Mouse (Mus musculus) forebrain, embryonic 13.5 days (tissue): ENCODE results near the gene Mcpt1. TPM values are rescaled to one million over a fixed set of nuclear protein-coding genes. Genes with fewer than 3 reads are reported as not detected.
"Not testable (repeated sequence)": the region's sequence is repeated elsewhere in the genome, so short reads cannot be mapped to it uniquely, and the experiment has no call there.

Source experiments
- ATAC-seq: fragments of 200-750 bp; cut with Nextera tagmentation; 2 replicates; pipeline ENCODE4 v1.8.0; 2017
- H3K27ac ChIP-seq: fragments of 300-500 bp; sonication (generic); 2 replicates; pipeline ENCODE4 v1.5.1; 2015; ENCODE audit warnings: inconsistent platforms, mild to moderate bottlenecking, moderate library complexity
- H3K27me3 ChIP-seq: fragments of 300-500 bp; sonication (generic); 2 replicates; pipeline ENCODE4 v1.6.1; 2015; ENCODE audit warnings: mild to moderate bottlenecking, inconsistent platforms
- H3K36me3 ChIP-seq: fragments of 300-500 bp; sonication (generic); 2 replicates; pipeline ENCODE4 v1.6.1; 2015; ENCODE audit warnings: mild to moderate bottlenecking, inconsistent platforms; ENCODE audit not compliant: poor library complexity, severe bottlenecking
- H3K4me1 ChIP-seq: fragments of 300-500 bp; sonication (generic); 2 replicates; pipeline ENCODE4 v1.6.1; 2015; ENCODE audit warnings: inconsistent platforms
- H3K4me2 ChIP-seq: fragments of 300-500 bp; sonication (generic); 2 replicates; pipeline ENCODE4 v1.6.1; 2015; ENCODE audit warnings: inconsistent platforms, mild to moderate bottlenecking, moderate library complexity
- H3K4me3 ChIP-seq: fragments of 300-500 bp; sonication (generic); 2 replicates; pipeline ENCODE4 v1.5.1; 2015; ENCODE audit warnings: mild to moderate bottlenecking, inconsistent platforms
- H3K9ac ChIP-seq: fragments of 300-500 bp; sonication (generic); 2 replicates; pipeline ENCODE4 v1.6.1; 2015; ENCODE audit warnings: mild to moderate bottlenecking, inconsistent platforms
- H3K9me3 ChIP-seq: fragments of 300-500 bp; sonication (generic); replicated peaks from 2 replicates; pipeline ENCODE4 v1.6.1; 2016; ENCODE audit warnings: inconsistent platforms
- WGBS: fragments of 180-500 bp; shearing (Covaris S2); methylation state at CpG from one replicate; pipeline ENCODE4 v1.1.7; 2015; 5-methylcytosine and 5-hydroxymethylcytosine counted together
- polyA plus RNA-seq: library from polyadenylated mRNA; unstranded; fragments of >200 nt; fragmentation: Nextera tagmentation; extraction: Ambion mirVana; gene quantifications from 2 replicates; pipeline ENCODE4 v1.2.1, GENCODE M21; 2015

Mcpt1 gene
- not detected in 2 replicates for polyA plus RNA-seq

DNA sequence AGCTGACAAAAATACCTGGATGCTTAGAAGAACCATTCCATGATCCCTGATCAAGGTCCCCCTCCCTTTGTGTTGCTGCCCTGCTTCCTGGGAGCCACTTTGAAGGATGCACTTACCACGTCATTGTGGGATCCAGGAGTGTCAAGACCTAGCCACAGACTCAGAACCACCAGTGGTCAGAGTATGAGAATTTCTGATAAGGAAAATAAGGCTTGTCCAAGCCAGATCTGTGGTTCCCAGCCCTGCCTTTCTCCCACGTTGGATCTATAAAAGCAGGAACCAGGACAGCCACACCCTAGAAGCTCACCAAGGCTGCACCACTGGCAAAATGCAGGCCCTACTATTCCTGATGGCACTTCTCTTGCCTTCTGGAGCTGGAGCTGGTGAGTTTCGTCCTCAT is at the start of gene Mcpt1:
Gene Mcpt1, plus strand, starts transcription at position 301 of the 400 bp plus-strand sequence.
- not testable (repeated sequence) for H3K9me3 ChIP-seq, ATAC-seq, H3K9ac ChIP-seq, H3K36me3 ChIP-seq, H3K4me3 ChIP-seq, H3K4me1 ChIP-seq, H3K27ac ChIP-seq, H3K27me3 ChIP-seq, H3K4me2 ChIP-seq
- 85% methylated on average over 3 of the region's 3 CpGs for WGBS

GRCm38 (mm10) chr14:55987464-55987863 is 30.3 kb upstream of the Mcpt1 start:
- not testable (repeated sequence) for ATAC-seq, H3K4me1 ChIP-seq, H3K4me2 ChIP-seq, H3K27ac ChIP-seq, H3K4me3 ChIP-seq, H3K9me3 ChIP-seq, H3K36me3 ChIP-seq, H3K9ac ChIP-seq, H3K27me3 ChIP-seq
- WGBS, result 83% methylated on average over 2 of the region's 3 CpGs

GRCm38 (mm10) chr14:56013147-56013546 is 4.6 kb upstream of the Mcpt1 start:
- no peaks in the 10 kb centered on the region for H3K9me3 ChIP-seq
- H3K9ac ChIP-seq, result no peak overlapping the region
- no peak overlapping the region for H3K27ac ChIP-seq
- no peaks in the 10 kb centered on the region for H3K27me3 ChIP-seq
- H3K4me2 ChIP-seq, result no peak overlapping the region
- 66% methylated on average over 3 of the region's 3 CpGs for WGBS
- no peak for ATAC-seq
- no peak overlapping the region for H3K4me3 ChIP-seq
- H3K36me3 ChIP-seq, result no peaks in the 10 kb centered on the region
- H3K4me1 ChIP-seq, result no peaks in the 10 kb centered on the region

DNA sequence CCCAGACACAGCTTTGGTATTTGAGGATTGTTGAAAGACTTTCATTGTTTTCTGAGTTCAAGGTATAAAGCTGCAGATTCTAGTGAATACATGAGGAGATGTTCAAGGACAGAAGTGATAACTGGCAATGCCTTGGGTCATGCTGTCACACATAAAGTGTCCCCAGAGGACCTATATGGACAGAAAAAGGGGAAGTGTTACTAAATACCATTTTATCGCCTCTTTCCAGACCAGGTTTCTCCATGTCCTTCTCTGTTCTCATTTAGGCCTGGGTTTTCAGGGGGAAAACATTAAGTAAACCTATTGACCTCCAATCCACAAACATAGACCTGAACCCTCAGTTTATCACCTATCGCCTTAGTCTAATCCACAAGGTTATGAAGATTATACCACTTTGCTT is 3.8 kb upstream of the Mcpt1 start:
- Histone ChIP-seq H3K9me3 (no peaks in the 10 kb centered on the region), H3K4me3 (no peak overlapping the region), H3K27me3 (no peaks in the 10 kb centered on the region), H3K27ac (no peak overlapping the region), H3K9ac (no peak overlapping the region), H3K4me2 (no peak overlapping the region), H3K4me1 (no peaks in the 10 kb centered on the region), H3K36me3 (no peaks in the 10 kb centered on the region)
- no peak for ATAC-seq
- 95% methylated on average over 2 of the region's 2 CpGs for WGBS

DNA sequence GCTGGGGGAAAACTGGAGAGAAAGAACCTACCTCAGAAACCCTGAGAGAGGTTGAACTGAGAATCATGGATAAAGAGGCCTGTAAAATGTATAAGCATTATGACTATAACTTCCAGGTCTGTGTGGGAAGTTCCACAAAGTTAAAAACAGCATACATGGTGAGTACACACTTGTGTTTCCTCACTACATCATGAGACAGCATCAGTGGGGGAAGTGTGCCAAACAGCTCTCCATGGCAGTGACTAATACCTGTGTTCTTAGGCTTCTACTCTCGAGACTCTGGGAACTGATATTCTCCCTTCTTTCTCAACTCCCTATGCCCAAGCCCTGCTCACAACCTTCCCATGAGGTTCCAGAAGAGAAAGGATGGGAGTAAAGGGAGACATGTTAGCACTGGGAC is 1.7 kb downstream of the Mcpt1 start:
- Histone ChIP-seq H3K27ac (no peak overlapping the region), H3K9ac (no peak overlapping the region), H3K27me3 (no peaks in the 10 kb centered on the region), H3K9me3 (no peaks in the 10 kb centered on the region), H3K4me2 (no peak overlapping the region), H3K36me3 (no peaks in the 10 kb centered on the region), H3K4me1 (no peaks in the 10 kb centered on the region), H3K4me3 (no peak overlapping the region)
- ATAC-seq, result no peak
- WGBS, result 71% methylated on average over 1 of the region's 1 CpGs

DNA sequence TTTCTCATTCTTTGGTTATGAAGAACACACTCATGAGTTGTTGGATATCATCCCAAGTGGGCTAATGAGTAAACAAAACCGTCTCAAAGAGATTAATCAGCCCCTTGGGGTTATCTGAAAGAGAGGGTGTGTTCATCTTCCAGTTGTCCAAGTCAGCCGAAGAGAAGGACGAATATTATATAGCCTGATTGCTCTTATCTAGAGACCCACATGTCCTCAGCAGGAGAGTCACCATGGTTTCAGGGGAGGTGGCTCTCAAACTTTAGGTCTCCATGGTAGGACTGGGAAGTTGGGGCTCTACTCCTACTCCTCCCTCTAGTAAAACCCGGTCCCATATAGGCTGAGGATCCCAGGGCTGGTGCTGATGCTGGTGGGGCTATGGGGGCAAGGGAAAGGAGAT is 3.5 kb downstream of the Mcpt1 start:
- WGBS, result 84% methylated on average over 4 of the region's 4 CpGs
- H3K27ac ChIP-seq, result not testable (repeated sequence)

DNA sequence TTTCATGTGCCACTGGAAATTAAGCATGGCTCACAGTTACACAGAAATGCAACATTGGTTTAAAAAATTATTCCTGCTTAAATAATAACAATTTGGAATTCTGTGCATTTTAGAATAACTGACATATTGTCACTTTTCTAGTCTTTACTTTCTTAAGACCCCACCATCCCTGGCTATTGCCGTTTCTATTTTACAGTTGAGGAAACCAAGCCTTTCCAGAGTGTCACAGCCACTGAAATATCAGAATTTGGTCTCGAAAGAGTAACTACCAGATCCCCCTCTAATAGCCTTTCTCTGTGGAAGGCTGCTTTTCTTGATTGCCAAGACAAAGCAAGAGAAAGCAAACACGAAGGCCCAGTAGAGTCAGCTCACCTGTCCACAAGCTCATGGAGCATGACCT is 12.6 kb downstream of the Mcpt1 start, which contains the start of gene Mcpt9:
Gene Mcpt9, minus strand, starts transcription at position 101 of the 400 bp plus-strand sequence.
- H3K27me3 ChIP-seq, H3K27ac ChIP-seq, H3K9ac ChIP-seq, H3K4me2 ChIP-seq, H3K36me3 ChIP-seq, H3K9me3 ChIP-seq, ATAC-seq, H3K4me1 ChIP-seq, H3K4me3 ChIP-seq: not testable (repeated sequence)
- 83% methylated on average over 3 of the region's 3 CpGs for WGBS

More for the DNA sequence above, 3.5 kb downstream of the Mcpt1 start:
- not testable (repeated sequence) for H3K27me3 ChIP-seq, H3K9ac ChIP-seq, ATAC-seq, H3K36me3 ChIP-seq, H3K9me3 ChIP-seq, H3K4me1 ChIP-seq, H3K4me2 ChIP-seq, H3K4me3 ChIP-seq

DNA sequence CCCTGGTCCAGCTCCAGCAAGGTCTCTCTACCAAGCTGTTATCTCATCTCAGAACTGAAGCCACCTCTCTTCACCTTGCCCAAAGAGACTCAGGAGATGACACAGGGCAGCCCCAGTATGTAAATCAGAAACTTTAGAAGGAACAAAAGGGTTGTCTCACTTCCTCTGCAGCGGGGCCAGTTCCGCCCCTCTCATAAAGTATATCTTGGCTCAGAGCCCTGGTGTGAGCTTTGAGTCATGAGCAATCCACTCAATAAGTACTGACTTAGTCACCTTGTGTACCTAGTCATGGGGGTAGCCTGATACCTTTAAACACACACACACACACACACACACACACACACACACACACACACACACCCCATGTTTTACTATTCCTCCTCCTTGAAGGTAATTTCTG is 16.7 kb downstream of the Mcpt1 start:
- no peaks in the 10 kb centered on the region for H3K36me3 ChIP-seq
- H3K27me3 ChIP-seq, result no peaks in the 10 kb centered on the region

GRCm38 (mm10) chr14:56041792-56042191 is 24.0 kb downstream of the Mcpt1 start, which contains the start of gene Mcpt2:
Gene Mcpt2 (plus strand): TSS chr14:56042041.
- WGBS, result 83% methylated on average over 1 of the region's 1 CpGs
- not testable (repeated sequence) for H3K27me3 ChIP-seq, ATAC-seq, H3K4me3 ChIP-seq, H3K36me3 ChIP-seq, H3K27ac ChIP-seq, H3K4me2 ChIP-seq, H3K9ac ChIP-seq, H3K9me3 ChIP-seq, H3K4me1 ChIP-seq

More for the DNA sequence above, 16.7 kb downstream of the Mcpt1 start:
- no peak for ATAC-seq
- H3K4me1 ChIP-seq, result no peaks in the 10 kb centered on the region
- no peaks in the 10 kb centered on the region for H3K9me3 ChIP-seq
- no peak overlapping the region for H3K27ac ChIP-seq
- H3K4me2 ChIP-seq, result no peak overlapping the region
- no peak overlapping the region for H3K4me3 ChIP-seq
- no peak overlapping the region for H3K9ac ChIP-seq
- 87% methylated on average over 2 of the region's 2 CpGs for WGBS

- WGBS, result 88% methylated on average over 3 of the region's 3 CpGs
These were observed 37.6 kb downstream of the Mcpt1 start for GRCm38 (mm10) chr14:56055408-56055807.

DNA sequence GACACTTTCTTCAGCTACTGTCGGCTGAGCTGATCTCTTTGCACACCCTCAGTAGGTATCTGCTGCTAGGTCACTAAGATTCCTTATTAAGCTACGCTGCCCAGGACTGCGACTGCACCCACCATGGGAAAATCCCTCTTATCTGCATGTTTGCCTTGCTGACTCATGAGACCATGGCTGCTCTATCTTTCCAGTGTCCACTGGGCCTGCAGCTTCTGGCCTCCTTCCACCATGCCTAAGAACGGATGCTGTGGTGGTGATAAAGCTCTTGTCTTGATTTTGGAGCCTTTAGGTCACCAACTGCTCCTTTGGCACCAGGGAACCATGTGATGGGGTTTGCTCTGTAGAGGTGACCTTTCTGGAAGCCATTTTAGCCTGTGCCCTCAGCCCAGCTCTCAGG is 40.0 kb downstream of the Mcpt1 start:
- Histone ChIP-seq H3K9ac (no peak overlapping the region), H3K4me2 (no peak overlapping the region), H3K27me3 (no peaks in the 10 kb centered on the region), H3K4me3 (no peak overlapping the region), H3K4me1 (no peaks in the 10 kb centered on the region), H3K36me3 (no peaks in the 10 kb centered on the region), H3K9me3 (no peaks in the 10 kb centered on the region), H3K27ac (no peak overlapping the region)
- 92% methylated on average over 4 of the region's 4 CpGs for WGBS
- no peak for ATAC-seq

More at GRCm38 (mm10) chr14:56055408-56055807, 37.6 kb downstream of the Mcpt1 start:
- Histone ChIP-seq H3K4me1 (no peaks in the 10 kb centered on the region), H3K9ac (no peak overlapping the region), H3K4me3 (no peak overlapping the region), H3K4me2 (no peak overlapping the region), H3K9me3 (no peaks in the 10 kb centered on the region), H3K27me3 (no peaks in the 10 kb centered on the region), H3K36me3 (no peaks in the 10 kb centered on the region), H3K27ac (no peak overlapping the region)
- ATAC-seq, result no peak

DNA sequence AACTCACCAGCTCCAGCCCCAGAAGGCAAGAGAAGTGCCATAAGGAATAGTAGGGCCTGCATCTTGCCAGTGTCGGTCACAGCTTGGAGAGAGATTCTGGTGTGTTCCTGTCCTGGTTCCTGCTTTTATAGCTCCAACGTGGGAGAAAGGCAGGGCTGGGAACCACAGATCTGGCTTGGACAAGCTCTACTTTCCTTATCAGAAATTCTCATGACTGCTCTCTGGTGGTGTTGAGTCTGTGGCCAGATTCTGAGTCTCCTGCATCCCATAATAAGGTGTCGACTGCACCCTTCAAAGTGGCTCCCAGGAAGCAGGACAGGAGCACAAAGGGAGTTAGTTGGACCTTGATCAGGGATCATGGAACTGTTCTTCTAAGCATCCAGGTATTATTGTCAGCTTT is 44.4 kb downstream of the Mcpt1 start, which contains the start of gene Mcpt4:
Gene Mcpt4, minus strand, starts transcription at position 101 of the 400 bp plus-strand sequence.
- not testable (repeated sequence) for H3K27me3 ChIP-seq, H3K4me1 ChIP-seq, ATAC-seq, H3K27ac ChIP-seq, H3K9ac ChIP-seq, H3K4me3 ChIP-seq, H3K9me3 ChIP-seq, H3K36me3 ChIP-seq, H3K4me2 ChIP-seq
- WGBS, result 80% methylated on average over 3 of the region's 3 CpGs
